ENCODE assay signal across 16 mouse cellular contexts in genomic region chr11:64895804-64896466, GRCm38 (mm10).
"Had no signal": no experiment of that assay in that cellular context is flagged by ENCODE, and none has a peak within 500 bp of the region (broad histone marks: within the 10 kb centered on the region; RNA-seq: fewer than 3 reads in every experiment).

No protein-coding gene starts in this region.

- H3K9me3 ChIP-seq: limb, embryonic 13.5 days; midbrain, embryonic 12.5 days; neural tube, embryonic 13.5 days had no signal

- H3K9ac ChIP-seq: limb, embryonic 13.5 days; liver, embryonic 14.5 days; midbrain, embryonic 12.5 days; neural tube, embryonic 13.5 days had no signal

- DNase-seq: kidney, adult 11 months; kidney, adult 9 months; kidney, postnatal 36 days; layer of hippocampus, postnatal 36 days; left cerebral cortex, postnatal 4 days; lung, adult 18-20 months; retina, postnatal 1 day; thymus, adult 18-20 months; thymus, postnatal 25 days had no signal

- H3K27ac ChIP-seq: kidney, postnatal 0 days; limb, embryonic 13.5 days; liver, embryonic 14.5 days; midbrain, embryonic 12.5 days; neural tube, embryonic 13.5 days; stomach, postnatal 0 days had no signal

- H3K4me2 ChIP-seq: limb, embryonic 13.5 days; midbrain, embryonic 12.5 days; neural tube, embryonic 13.5 days had no signal

- H3K36me3 ChIP-seq: limb, embryonic 13.5 days; midbrain, embryonic 12.5 days; neural tube, embryonic 13.5 days had no signal

- ATAC-seq: midbrain, embryonic 16.5 days had no signal

- H3K4me3 ChIP-seq: limb, embryonic 13.5 days; midbrain, embryonic 12.5 days; neural tube, embryonic 13.5 days had no signal

- H3K27me3 ChIP-seq: neural tube, embryonic 13.5 days had no signal

- H3K4me1 ChIP-seq: midbrain, embryonic 12.5 days had no signal
